Mouse (Mus musculus) embryonic facial prominence, embryonic 13.5 days (tissue): ENCODE data around the gene Atg5. TPM values are rescaled to one million over a fixed set of nuclear protein-coding genes. Genes with fewer than 3 reads are reported as not detected.
"Not testable (repeated sequence)": the region's sequence is repeated elsewhere in the genome, so short reads cannot be mapped to it uniquely, and the experiment has no call there.

Experiments used
- ATAC-seq: fragments of 200-750 bp; cut with Nextera tagmentation; 2 replicates; pipeline ENCODE4 v1.8.0; 2017; ENCODE audit warnings: low read depth; ENCODE audit not compliant: insufficient number of reproducible peaks, insufficient read depth, low FRiP score, low TSS enrichment
- H3K27ac ChIP-seq: fragments of 300-500 bp; sonication (generic); 2 replicates; pipeline ENCODE4 v1.5.1; 2015; ENCODE audit warnings: moderate library complexity, mild to moderate bottlenecking, inconsistent platforms
- H3K27me3 ChIP-seq: fragments of 300-500 bp; sonication (generic); 2 replicates; pipeline ENCODE4 v1.6.1; 2015; ENCODE audit warnings: mild to moderate bottlenecking, inconsistent platforms
- H3K36me3 ChIP-seq: fragments of 300-500 bp; sonication (generic); 2 replicates; pipeline ENCODE4 v1.6.1; 2015; ENCODE audit warnings: mild to moderate bottlenecking, inconsistent platforms
- H3K4me1 ChIP-seq: fragments of 300-500 bp; sonication (generic); 2 replicates; pipeline ENCODE4 v1.6.1; 2015; ENCODE audit warnings: inconsistent platforms
- H3K4me2 ChIP-seq: fragments of 300-500 bp; sonication (generic); 2 replicates; pipeline ENCODE4 v1.6.1; 2015; ENCODE audit warnings: moderate library complexity, mild to moderate bottlenecking, inconsistent platforms
- H3K4me3 ChIP-seq: fragments of 300-500 bp; sonication (generic); 2 replicates; pipeline ENCODE4 v1.5.1; 2015; ENCODE audit warnings: mild to moderate bottlenecking, inconsistent platforms
- H3K9ac ChIP-seq: fragments of 300-500 bp; sonication (generic); 2 replicates; pipeline ENCODE4 v1.6.1; 2015; ENCODE audit warnings: mild to moderate bottlenecking, inconsistent platforms
- H3K9me3 ChIP-seq: fragments of 300-500 bp; sonication (generic); 2 replicates; pipeline ENCODE4 v1.6.1; 2016; ENCODE audit warnings: inconsistent platforms
- WGBS: fragments of 180-500 bp; shearing (Covaris S2); methylation state at CpG from one replicate; pipeline ENCODE4 v1.1.7; 2015; ENCODE audit warnings: mixed read lengths; 5-methylcytosine and 5-hydroxymethylcytosine counted together
- polyA plus RNA-seq: library from polyadenylated mRNA; unstranded; fragments of >200 nt; fragmentation: Nextera tagmentation; extraction: Ambion mirVana; gene quantifications from 2 replicates; pipeline ENCODE4 v1.2.1, GENCODE M21; 2015

Gene Atg5
- polyA plus RNA-seq, 1 experiment from 2014 or later: 59.2 TPM

- Histone ChIP-seq H3K4me3 (no peak overlapping the region), H3K27me3 (no peaks in the 10 kb centered on the region), H3K9ac (no peak overlapping the region), H3K4me2 (no peak overlapping the region), H3K4me1 (peaks cover 12% of the 10 kb centered on the region; the same call in 1 of the 2 replicates), H3K9me3 (no peaks in the 10 kb centered on the region), H3K36me3 (peaks cover 16% of the 10 kb centered on the region), H3K27ac (no peak overlapping the region)
- no peak for ATAC-seq
- 78% methylated on average over 14 of the region's 14 CpGs for WGBS
Observed at GRCm38 (mm10) chr10:44316280-44317270, 48.4 kb downstream of the Atg5 start.

GRCm38 (mm10) chr10:44322166-44322565, 54.0 kb downstream of the Atg5 start:
- H3K4me3 ChIP-seq: no peak overlapping the region
- no peak overlapping the region for H3K4me2 ChIP-seq
- no peaks in the 10 kb centered on the region for H3K27me3 ChIP-seq
- no peak overlapping the region for H3K9ac ChIP-seq
- H3K4me1 ChIP-seq: 0 out of 2 replicates have a peak, but pooled peaks cover 6% of the 10 kb centered on the region
- no peak for ATAC-seq
- 47% methylated on average over 1 of the region's 1 CpGs for WGBS
- H3K27ac ChIP-seq: no peak overlapping the region
- peaks cover 10% of the 10 kb centered on the region for H3K36me3 ChIP-seq
- no peaks in the 10 kb centered on the region for H3K9me3 ChIP-seq

GRCm38 (mm10) chr10:44323070-44323775, 55.1 kb downstream of the Atg5 start:
- Histone ChIP-seq H3K4me3 (no peak overlapping the region), H3K9me3 (no peaks in the 10 kb centered on the region), H3K9ac (no peak overlapping the region), H3K27ac (no peak overlapping the region), H3K4me2 (no peak overlapping the region), H3K27me3 (no peaks in the 10 kb centered on the region), H3K4me1 (0 out of 2 replicates have a peak, but pooled peaks cover 6% of the 10 kb centered on the region), H3K36me3 (peaks cover 10% of the 10 kb centered on the region)
- WGBS: 85% methylated on average over 9 of the region's 9 CpGs
- ATAC-seq: no peak

- WGBS: 86% methylated on average over 8 of the region's 8 CpGs
- Histone ChIP-seq H3K27ac (no peak overlapping the region), H3K9me3 (no peaks in the 10 kb centered on the region), H3K4me2 (no peak overlapping the region), H3K27me3 (no peaks in the 10 kb centered on the region), H3K36me3 (peaks cover 10% of the 10 kb centered on the region), H3K4me1 (0 out of 2 replicates have a peak, but pooled peaks cover 6% of the 10 kb centered on the region), H3K4me3 (no peak overlapping the region), H3K9ac (no peak overlapping the region)
- ATAC-seq: no peak
Observed at GRCm38 (mm10) chr10:44323836-44324235, 55.7 kb downstream of the Atg5 start.

GRCm38 (mm10) chr10:44325551-44326500, 57.7 kb downstream of the Atg5 start:
- 75% methylated on average over 13 of the region's 13 CpGs for WGBS
- no peak overlapping the region for H3K4me2 ChIP-seq
- H3K27ac ChIP-seq: no peak overlapping the region
- 0 out of 2 replicates have a peak, but pooled peaks cover 6% of the 10 kb centered on the region for H3K4me1 ChIP-seq
- H3K4me3 ChIP-seq: no peak overlapping the region
- H3K36me3 ChIP-seq: peaks cover 5% of the 10 kb centered on the region; the same call in 1 of the 2 replicates
- H3K9ac ChIP-seq: no peak overlapping the region
- no peaks in the 10 kb centered on the region for H3K9me3 ChIP-seq
- no peak for ATAC-seq
- H3K27me3 ChIP-seq: no peaks in the 10 kb centered on the region

- no peak for ATAC-seq
- Histone ChIP-seq H3K9me3 (no peaks in the 10 kb centered on the region), H3K27ac (no peak overlapping the region), H3K36me3 (no peaks in the 10 kb centered on the region; the same call in 1 of the 2 replicates), H3K4me3 (no peak overlapping the region), H3K4me2 (no peak overlapping the region), H3K4me1 (0 out of 2 replicates have a peak, but pooled peaks cover 1% of the 10 kb centered on the region), H3K9ac (no peak overlapping the region), H3K27me3 (no peaks in the 10 kb centered on the region)
- WGBS: 88% methylated on average over 9 of the region's 9 CpGs
Observed at GRCm38 (mm10) chr10:44327057-44327456, 58.9 kb downstream of the Atg5 start.

GRCm38 (mm10) chr10:44328347-44328746, 60.2 kb downstream of the Atg5 start:
- Histone ChIP-seq H3K4me3 (no peak overlapping the region), H3K4me2 (no peak overlapping the region), H3K4me1 (no peaks in the 10 kb centered on the region), H3K9me3 (no peaks in the 10 kb centered on the region), H3K27ac (no peak overlapping the region), H3K27me3 (no peaks in the 10 kb centered on the region), H3K9ac (no peak overlapping the region), H3K36me3 (no peaks in the 10 kb centered on the region; the same call in 1 of the 2 replicates)
- WGBS: 56% methylated on average over 3 of the region's 3 CpGs
- no peak for ATAC-seq

GRCm38 (mm10) chr10:44330717-44331116, 62.6 kb downstream of the Atg5 start:
- ATAC-seq: no peak
- Histone ChIP-seq H3K27ac (no peak overlapping the region), H3K4me1 (no peaks in the 10 kb centered on the region), H3K36me3 (peaks cover under 1% of the 10 kb centered on the region; the same call in 1 of the 2 replicates), H3K9ac (no peak overlapping the region), H3K4me3 (no peak overlapping the region), H3K9me3 (no peaks in the 10 kb centered on the region), H3K4me2 (no peak overlapping the region), H3K27me3 (no peaks in the 10 kb centered on the region)
- WGBS: 86% methylated on average over 1 of the region's 1 CpGs

- Histone ChIP-seq H3K4me2 (no peak overlapping the region), H3K9ac (no peak overlapping the region), H3K4me1 (no peaks in the 10 kb centered on the region), H3K27me3 (no peaks in the 10 kb centered on the region), H3K9me3 (no peaks in the 10 kb centered on the region), H3K27ac (no peak overlapping the region), H3K36me3 (peaks cover 8% of the 10 kb centered on the region), H3K4me3 (no peak overlapping the region)
- no peak for ATAC-seq
- 68% methylated on average over 2 of the region's 2 CpGs for WGBS
Observed at GRCm38 (mm10) chr10:44331469-44331868, 63.3 kb downstream of the Atg5 start.

- not testable (repeated sequence) for H3K27ac ChIP-seq, H3K4me2 ChIP-seq, H3K9me3 ChIP-seq, H3K27me3 ChIP-seq, ATAC-seq, H3K4me3 ChIP-seq, H3K9ac ChIP-seq, H3K4me1 ChIP-seq
- WGBS: 89% methylated on average over 3 of the region's 3 CpGs
- peaks cover 10% of the 10 kb centered on the region for H3K36me3 ChIP-seq
Observed at GRCm38 (mm10) chr10:44332656-44333055, 64.5 kb downstream of the Atg5 start.
